Mouse (Mus musculus) stomach, postnatal 0 days (tissue): ENCODE measurements around the gene Map3k20.

Source experiments
- CTCF ChIP-seq: IDR thresholded peaks from 2 replicates; pipeline ENCODE4 v1.5.1; 2016; ENCODE audit warnings: antibody characterized with exemption, low read depth, mild to moderate bottlenecking, moderate library complexity
- EP300 ChIP-seq: optimal IDR thresholded peaks from 2 replicates; pipeline ENCODE3; 2016; ENCODE audit warnings: antibody characterized with exemption

DNA sequence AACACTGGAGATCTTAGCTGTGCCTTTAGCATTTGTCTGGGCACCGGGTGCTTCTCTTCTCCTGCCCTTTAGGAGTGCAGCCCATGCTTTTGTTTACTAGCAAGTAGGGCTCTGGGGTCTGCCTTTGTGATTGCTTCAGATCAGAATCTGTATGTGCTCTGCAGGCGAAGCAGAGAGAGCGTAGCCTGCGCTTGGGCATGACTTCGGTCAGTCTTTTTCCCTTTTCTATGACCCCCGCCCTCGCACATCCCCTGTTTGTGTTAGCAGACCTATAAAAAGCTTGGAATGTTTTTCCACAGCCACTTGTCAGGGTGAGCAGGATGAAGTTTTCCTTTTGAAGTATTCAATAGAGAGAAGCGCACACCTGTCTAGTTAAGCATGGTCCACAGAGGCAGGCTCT, 26.0 kb downstream of the Map3k20 start:
- TF ChIP-seq CTCF (no peak), EP300 (no peak)
